Mouse (Mus musculus): ENCODE data around the gene Echdc3. TPM values are rescaled to one million over a fixed set of nuclear protein-coding genes. Genes with fewer than 3 reads are reported as not detected.

Echdc3 gene
- polyA plus RNA-seq, 2 experiments, result 4.8 to 5.0 TPM

GRCm38 (mm10) chr2:6193591-6193973 lies 19.3 kb downstream of the Echdc3 start:
- DNase-seq (ENCODE audit: low spot score) (peak; percentile 24), ATAC-seq (ENCODE audit: low FRiP score, low read depth) (no peak)
- Histone ChIP-seq H3K9me3 (ENCODE audit: control insufficient read depth, low read length) (no peaks in the 10 kb centered on the region), H3K27ac (replicated peaks; ENCODE audit: low read depth, low read length) (no peak overlapping the region), H3K36me3 (ENCODE audit: control insufficient read depth, insufficient read depth, low read length) (no peaks in the 10 kb centered on the region), H3K27me3 (ENCODE audit: control insufficient read depth, insufficient read depth, low read length) (no peaks in the 10 kb centered on the region), H3K9ac (ENCODE audit: low read depth, low read length, severe bottlenecking) (no peak overlapping the region), H3K4me1 (ENCODE audit: control insufficient read depth, insufficient read depth, low read length) (peaks cover 10% of the 10 kb centered on the region; the same call in 1 of the 2 replicates), H3K4me2 (replicated peaks; ENCODE audit: low read depth, low read length, severe bottlenecking) (no peak overlapping the region), H3K4me3 (replicated peaks; ENCODE audit: low read length) (no peak overlapping the region)
- no peak for TF ChIP-seq POLR2A (IDR thresholded peaks at IDR 0.05; ENCODE audit: borderline replicate concordance, extremely low read depth, insufficient read depth, insufficient read length)
- WGBS, result 56% methylated on average over 10 of the region's 10 CpGs

GRCm38 (mm10) chr2:6192820-6193590 lies 19.8 kb downstream of the Echdc3 start:
- peak; percentile 88 for DNase-seq (ENCODE audit: low spot score)
- no peak overlapping the region for H3K4me2 ChIP-seq (replicated peaks; ENCODE audit: low read depth, low read length, severe bottlenecking)
- no peaks in the 10 kb centered on the region for H3K27me3 ChIP-seq (ENCODE audit: control insufficient read depth, insufficient read depth, low read length)
- 72% methylated on average over 20 of the region's 20 CpGs for WGBS
- ATAC-seq (ENCODE audit: low FRiP score, low read depth), result peak; percentile 73; the same call in 1 of the 2 replicates
- H3K9me3 ChIP-seq (ENCODE audit: control insufficient read depth, low read length), result no peaks in the 10 kb centered on the region
- H3K4me1 ChIP-seq (ENCODE audit: control insufficient read depth, insufficient read depth, low read length), result peaks cover 10% of the 10 kb centered on the region; the same call in 1 of the 2 replicates
- no peaks in the 10 kb centered on the region for H3K36me3 ChIP-seq (ENCODE audit: control insufficient read depth, insufficient read depth, low read length)
- TF ChIP-seq POLR2A (IDR thresholded peaks at IDR 0.05; ENCODE audit: borderline replicate concordance, extremely low read depth, insufficient read depth, insufficient read length), result no peak
- H3K27ac ChIP-seq (replicated peaks; ENCODE audit: low read depth, low read length), result no peak overlapping the region
- H3K9ac ChIP-seq (ENCODE audit: low read depth, low read length, severe bottlenecking), result no peak overlapping the region
- H3K4me3 ChIP-seq (replicated peaks; ENCODE audit: low read length), result no peak overlapping the region

- H3K9me3 ChIP-seq (ENCODE audit: control insufficient read depth, low read length), result no peaks in the 10 kb centered on the region
- H3K4me3 ChIP-seq (replicated peaks; ENCODE audit: low read length), result no peak overlapping the region
- H3K4me2 ChIP-seq (replicated peaks; ENCODE audit: low read depth, low read length, severe bottlenecking), result no peak overlapping the region
- ATAC-seq (ENCODE audit: low FRiP score, low read depth), result no peak
- 89% methylated on average over 6 of the region's 6 CpGs for WGBS
- no peak for TF ChIP-seq POLR2A (IDR thresholded peaks at IDR 0.05; ENCODE audit: borderline replicate concordance, extremely low read depth, insufficient read depth, insufficient read length)
- no peak overlapping the region for H3K27ac ChIP-seq (replicated peaks; ENCODE audit: low read depth, low read length)
- DNase-seq (ENCODE audit: low spot score), result no peak
- H3K4me1 ChIP-seq (ENCODE audit: control insufficient read depth, insufficient read depth, low read length), result no peaks in the 10 kb centered on the region; the same call in 1 of the 2 replicates
- no peaks in the 10 kb centered on the region for H3K36me3 ChIP-seq (ENCODE audit: control insufficient read depth, insufficient read depth, low read length)
- H3K9ac ChIP-seq (ENCODE audit: low read depth, low read length, severe bottlenecking), result no peak overlapping the region
- H3K27me3 ChIP-seq (ENCODE audit: control insufficient read depth, insufficient read depth, low read length), result no peaks in the 10 kb centered on the region
These were observed 22.8 kb downstream of the Echdc3 start for GRCm38 (mm10) chr2:6190036-6190435.

- Histone ChIP-seq H3K27me3 (ENCODE audit: control insufficient read depth, insufficient read depth, low read length) (no peaks in the 10 kb centered on the region), H3K4me1 (ENCODE audit: control insufficient read depth, insufficient read depth, low read length) (no peaks in the 10 kb centered on the region; the same call in 1 of the 2 replicates), H3K4me3 (replicated peaks; ENCODE audit: low read length) (no peak overlapping the region), H3K4me2 (replicated peaks; ENCODE audit: low read depth, low read length, severe bottlenecking) (no peak overlapping the region), H3K27ac (replicated peaks; ENCODE audit: low read depth, low read length) (no peak overlapping the region), H3K9ac (ENCODE audit: low read depth, low read length, severe bottlenecking) (no peak overlapping the region), H3K9me3 (ENCODE audit: control insufficient read depth, low read length) (peaks cover 2% of the 10 kb centered on the region; the same call in 1 of the 2 replicates), H3K36me3 (ENCODE audit: control insufficient read depth, insufficient read depth, low read length) (no peaks in the 10 kb centered on the region)
- DNase-seq (ENCODE audit: low spot score) (no peak), ATAC-seq (ENCODE audit: low FRiP score, low read depth) (no peak)
- TF ChIP-seq POLR2A (IDR thresholded peaks at IDR 0.05; ENCODE audit: borderline replicate concordance, extremely low read depth, insufficient read depth, insufficient read length), result no peak
- WGBS, result 76% methylated on average over 2 of the region's 2 CpGs
These were observed 23.2 kb downstream of the Echdc3 start for GRCm38 (mm10) chr2:6189675-6189998.

- H3K4me1 ChIP-seq (ENCODE audit: control insufficient read depth, insufficient read depth, low read length), result no peaks in the 10 kb centered on the region; the same call in 1 of the 2 replicates
- no peak for TF ChIP-seq POLR2A (IDR thresholded peaks at IDR 0.05; ENCODE audit: borderline replicate concordance, extremely low read depth, insufficient read depth, insufficient read length)
- WGBS, result 87% methylated on average over 11 of the region's 11 CpGs
- H3K4me2 ChIP-seq (replicated peaks; ENCODE audit: low read depth, low read length, severe bottlenecking), result no peak overlapping the region
- peaks cover 7% of the 10 kb centered on the region; the same call in 1 of the 2 replicates for H3K9me3 ChIP-seq (ENCODE audit: control insufficient read depth, low read length)
- no peak overlapping the region for H3K9ac ChIP-seq (ENCODE audit: low read depth, low read length, severe bottlenecking)
- H3K27me3 ChIP-seq (ENCODE audit: control insufficient read depth, insufficient read depth, low read length), result no peaks in the 10 kb centered on the region
- H3K36me3 ChIP-seq (ENCODE audit: control insufficient read depth, insufficient read depth, low read length), result no peaks in the 10 kb centered on the region
- ATAC-seq (ENCODE audit: low FRiP score, low read depth) (no peak), DNase-seq (ENCODE audit: low spot score) (no peak)
- H3K4me3 ChIP-seq (replicated peaks; ENCODE audit: low read length), result no peak overlapping the region
- no peak overlapping the region for H3K27ac ChIP-seq (replicated peaks; ENCODE audit: low read depth, low read length)
These were observed 23.8 kb downstream of the Echdc3 start for GRCm38 (mm10) chr2:6188891-6189674.

All from limb, embryonic 14.5 days (tissue).